Mouse (Mus musculus): ENCODE measurements around the gene Mpeg1.
A peak's percentile ranks its signal among the peaks of the same experiment; 100 is the strongest.

Mpeg1 gene

DNA sequence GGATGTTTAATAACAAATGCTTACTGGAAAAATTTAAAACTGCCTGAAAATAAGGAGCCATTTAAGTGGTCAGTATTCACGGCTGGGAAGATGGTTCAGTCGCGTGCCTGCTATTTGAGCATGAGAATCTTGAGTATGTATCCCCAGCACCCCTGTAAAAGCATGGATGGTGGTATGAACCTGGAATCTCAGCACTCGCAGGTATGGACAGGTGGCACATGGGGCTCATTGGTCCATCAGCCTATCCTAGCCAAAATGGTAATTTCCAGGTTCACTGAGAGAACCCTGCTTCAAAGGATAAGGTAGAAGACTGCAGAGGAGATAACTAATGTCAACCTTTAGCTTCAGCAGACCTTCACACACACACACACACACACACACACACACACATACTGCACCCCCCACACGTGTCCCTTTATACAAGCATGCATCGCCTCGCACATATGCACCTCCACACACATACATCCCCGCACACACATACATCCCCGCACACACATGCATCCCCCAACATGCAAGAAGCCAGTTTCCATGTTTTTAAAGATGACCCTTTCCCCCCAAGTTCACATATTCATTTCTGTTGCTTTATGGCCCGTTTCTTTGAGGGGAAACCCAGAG is 5.1 kb downstream of the Mpeg1 start:
- DNase-seq = no peak

DNA sequence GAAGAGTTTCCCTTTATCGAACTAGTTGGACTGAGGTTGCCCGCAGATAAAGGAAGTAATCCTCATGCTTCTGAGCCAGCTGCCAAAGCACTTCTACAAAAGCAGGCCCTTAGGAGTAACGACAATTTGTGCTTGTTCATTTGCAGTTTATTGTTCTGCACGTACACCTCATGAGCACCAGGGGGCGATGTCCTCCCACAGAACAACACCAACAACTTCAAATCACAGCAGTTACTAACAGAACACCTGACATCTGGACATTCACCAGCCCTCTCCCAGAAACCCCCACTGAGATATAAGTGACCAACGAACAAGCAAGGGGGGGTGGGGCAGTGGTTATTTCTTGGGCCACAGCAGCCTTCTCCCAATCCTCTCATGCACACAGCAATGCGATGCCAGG is 5.6 kb downstream of the Mpeg1 start:
- peak; percentile 86 for DNase-seq

DNA sequence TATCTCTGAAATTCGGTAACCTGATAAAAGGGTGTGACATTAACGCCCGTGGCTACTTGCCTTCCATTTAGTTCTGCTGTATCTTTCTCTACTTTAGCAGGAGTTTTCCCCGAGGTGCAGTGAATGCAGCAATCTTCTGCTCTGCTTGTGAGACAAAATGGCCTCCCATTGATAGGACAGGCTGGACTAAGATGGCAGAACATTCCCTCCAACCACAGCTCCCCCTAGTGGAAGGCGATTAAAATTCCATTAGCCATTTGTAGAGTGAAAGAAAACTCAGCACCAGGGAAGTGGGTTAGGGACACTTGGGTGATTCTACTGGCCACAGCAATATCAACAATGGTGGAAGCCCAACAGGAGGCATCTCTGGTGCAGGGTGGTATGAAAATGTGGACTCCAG is 6.9 kb downstream of the Mpeg1 start:
- DNase-seq = peak; percentile 87

DNA sequence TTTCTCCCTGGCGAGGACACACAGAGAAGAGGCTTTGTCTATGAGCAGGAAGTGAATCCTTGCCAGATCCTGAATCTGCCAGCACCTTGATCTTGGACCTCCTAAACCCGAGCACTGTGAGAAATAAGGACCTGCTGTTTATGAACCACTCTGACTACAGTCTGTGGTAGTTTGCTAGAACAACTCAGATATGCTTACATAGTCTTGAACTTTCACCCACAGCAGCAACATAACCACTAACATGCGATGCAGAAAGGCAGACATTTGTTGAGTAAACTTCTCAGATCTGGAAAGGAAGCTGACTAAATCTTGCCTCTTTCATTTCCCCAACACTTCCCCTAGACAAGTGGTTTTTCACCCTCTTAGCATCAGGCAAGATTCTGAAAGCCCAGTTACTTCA is 11.3 kb downstream of the Mpeg1 start:
- DNase-seq = no peak

DNA sequence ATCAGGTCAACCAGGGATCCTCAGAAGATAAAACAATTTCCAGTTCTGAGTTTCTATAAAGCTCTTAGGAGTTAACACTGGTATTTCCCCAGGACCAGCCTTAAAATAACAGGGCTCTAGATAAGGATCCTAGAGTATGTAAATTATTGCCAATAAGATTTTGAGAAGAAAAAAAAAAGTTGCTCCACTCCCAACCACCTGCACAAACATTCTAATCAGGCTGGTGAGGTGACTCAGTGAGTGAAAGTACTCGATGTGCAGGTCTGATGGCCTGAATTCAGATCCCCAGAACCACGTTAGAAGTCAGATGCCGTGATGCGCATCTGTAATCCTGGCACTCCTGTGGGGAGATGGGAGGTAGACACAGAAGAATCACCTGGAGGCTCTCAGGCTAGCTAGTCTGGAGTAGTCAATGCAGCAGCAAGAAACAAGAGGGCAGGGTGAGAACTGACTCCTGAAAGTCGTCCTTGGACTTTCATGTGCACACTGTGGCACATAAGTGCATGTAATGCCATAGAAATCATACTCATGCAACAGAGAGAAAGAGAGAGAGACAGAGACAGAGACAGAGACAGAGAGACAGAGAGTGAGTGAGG is 11.9 kb downstream of the Mpeg1 start:
- DNase-seq = no peak

DNA sequence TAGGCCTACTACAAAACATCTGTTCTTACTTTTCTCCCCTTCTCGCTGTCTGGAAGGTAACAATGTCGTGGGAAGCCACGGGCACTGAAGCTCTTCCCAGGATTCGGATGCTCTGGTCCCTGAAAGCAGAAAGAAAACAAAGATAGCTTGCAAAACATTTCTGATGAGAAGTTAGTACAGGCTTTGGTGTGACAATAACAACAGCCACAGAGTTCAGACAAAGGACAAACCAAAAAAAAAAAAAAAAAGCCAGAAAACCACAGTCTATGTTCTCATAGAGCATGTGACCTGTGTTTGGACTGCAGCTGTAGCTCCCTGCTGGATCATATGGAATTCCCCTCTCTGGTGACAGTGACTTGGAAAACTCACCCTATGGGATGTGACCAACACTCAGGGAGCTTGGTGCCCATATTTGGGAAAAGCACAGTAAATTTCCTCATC is 12.6 kb downstream of the Mpeg1 start:
- DNase-seq = no peak

DNA sequence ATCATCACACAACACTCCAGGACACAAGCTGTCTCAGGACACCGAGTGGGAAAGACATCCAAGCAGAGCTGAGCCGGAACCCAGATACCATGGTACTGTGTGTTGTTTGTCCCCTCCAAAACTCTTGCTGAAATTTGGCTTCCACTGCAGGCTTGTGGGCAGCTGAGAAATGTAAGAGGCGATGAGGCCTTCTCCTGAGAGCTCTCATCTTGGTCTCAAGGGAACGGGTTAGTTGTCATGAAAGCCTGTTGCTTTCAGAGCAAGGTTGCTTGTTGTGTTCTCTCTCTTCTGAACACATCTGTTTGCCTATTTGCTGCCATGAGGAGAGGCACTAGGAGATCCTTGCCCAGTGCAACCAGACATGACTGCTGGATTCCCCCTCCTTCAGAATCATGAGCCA is 13.4 kb downstream of the Mpeg1 start:
- no peak for DNase-seq

DNA sequence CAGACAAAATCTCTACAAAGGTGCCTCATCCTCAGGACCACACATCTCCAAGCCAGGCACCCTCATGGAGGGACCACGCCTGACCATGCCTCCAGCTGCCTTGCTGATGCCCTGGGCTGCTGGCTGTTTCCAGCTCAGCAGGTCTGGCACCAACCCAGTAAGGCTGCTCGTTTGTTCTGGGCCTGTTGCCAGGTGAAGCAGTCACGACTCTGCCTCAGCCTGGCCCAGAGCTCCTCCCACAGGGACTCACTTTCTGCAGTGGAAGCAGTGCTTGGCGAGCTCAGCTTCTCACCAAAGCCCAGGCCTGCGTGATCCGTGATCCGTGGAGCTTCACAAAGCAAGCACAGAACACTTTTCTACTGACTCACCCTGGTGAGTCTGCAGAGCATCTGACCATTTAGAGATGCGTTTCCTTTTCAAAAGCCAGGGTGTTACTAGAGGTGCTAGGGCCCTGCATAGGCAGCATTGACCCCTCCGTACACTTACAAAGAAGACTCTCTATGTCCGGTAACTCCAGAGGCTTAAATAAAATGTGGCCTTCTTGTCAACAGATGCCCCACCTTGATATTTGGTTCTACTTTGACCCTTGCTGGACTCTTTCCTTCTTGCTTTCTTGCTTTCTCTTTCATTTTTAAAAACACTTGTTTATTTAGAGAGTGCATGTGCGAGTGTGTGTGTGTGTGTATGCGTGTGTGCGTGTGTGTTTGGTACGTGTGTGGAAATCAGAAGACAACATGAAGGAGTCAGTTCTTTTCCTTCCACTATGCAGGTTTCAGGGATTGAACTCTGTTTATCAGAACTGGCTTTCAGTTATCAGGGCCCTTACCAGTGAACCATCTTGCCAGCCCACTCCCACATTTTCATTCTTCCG is 15.0 kb downstream of the Mpeg1 start:
- DNase-seq = peak; percentile 93

DNA sequence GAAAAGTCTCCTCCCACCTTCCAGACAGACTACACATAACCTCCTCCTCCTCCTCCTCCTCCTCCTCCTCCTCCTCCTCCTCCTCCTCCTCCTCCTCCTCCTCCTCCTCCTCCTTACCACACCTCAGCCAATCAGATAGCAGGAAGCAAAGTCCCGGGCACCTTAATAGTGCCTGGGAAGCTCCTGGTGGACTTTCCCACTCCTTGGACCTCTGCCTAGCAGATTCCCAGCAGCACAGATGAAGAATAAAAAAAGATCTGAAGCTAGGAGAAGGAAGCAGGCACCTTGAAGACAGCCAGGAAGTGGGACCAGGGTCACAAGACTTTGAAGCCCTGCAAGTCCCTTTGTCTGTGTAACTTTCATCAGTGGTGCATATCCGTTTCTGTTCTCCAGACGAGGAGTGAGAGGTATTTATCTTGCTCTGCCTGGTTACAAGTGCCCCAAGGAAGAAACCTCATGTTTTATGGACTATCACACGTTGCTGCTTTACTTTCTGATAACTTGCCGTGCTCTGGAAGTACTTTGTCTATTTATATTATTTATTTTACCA is 16.2 kb downstream of the Mpeg1 start:
- no peak for DNase-seq

DNA sequence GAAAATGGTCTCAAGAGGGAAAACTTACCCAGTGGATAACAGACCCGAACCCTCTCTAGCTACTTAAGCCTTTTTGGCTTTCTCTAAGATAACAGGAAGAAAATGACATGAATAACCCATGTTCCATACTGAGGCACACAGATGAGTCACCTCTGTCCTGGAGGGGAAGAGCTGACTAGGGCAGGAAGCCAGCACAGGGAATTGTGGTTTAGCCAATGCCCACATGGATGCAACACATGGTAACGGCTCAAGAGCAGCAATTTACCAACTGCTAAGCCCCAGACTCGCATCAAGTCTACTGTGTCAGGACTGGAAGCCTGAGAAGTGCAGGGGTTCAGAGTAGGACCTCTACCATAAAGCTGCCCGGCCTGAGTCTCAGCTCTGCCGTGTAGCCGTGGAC is 17.8 kb downstream of the Mpeg1 start:
- DNase-seq = no peak

DNA sequence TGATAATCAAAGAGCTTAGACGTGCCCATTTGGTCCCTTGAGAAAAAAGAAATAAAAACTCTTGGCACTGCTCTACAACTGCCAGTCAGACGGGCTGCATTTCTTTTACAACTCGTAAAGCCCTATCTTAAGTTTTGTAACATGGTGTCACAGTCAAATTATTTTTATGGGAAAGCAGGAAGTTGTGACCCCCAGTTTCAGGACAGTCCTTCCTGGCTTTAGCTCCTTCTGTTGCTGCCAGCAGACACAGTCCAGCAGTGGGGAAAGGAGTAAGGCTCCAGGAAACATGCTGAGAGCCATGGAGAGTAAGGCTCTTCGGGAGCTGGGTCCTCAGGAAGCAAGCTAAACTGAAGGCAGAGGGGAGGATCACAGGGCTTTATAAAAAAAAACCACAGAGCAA is 23.2 kb downstream of the Mpeg1 start:
- DNase-seq = no peak

DNA sequence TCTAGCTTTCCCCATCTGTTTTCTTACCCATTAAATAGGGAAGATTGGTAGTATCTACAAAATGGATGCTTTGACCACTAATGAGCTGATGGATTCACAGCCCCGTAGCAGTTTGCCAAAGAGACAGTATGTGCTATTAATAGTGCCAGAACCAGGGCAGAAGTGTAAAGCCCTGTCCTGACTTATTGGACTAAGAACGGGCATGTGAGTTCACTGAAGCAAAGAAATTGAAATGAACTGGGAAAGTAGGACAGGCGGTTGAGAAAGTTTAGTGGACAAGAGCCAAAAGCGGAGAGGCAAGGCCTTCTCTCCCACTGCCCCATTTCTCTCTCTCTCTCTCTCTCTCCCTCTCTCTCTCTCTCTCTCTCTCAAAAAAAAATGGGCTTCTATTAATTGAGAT is 23.6 kb downstream of the Mpeg1 start:
- DNase-seq = peak; percentile 95

DNA sequence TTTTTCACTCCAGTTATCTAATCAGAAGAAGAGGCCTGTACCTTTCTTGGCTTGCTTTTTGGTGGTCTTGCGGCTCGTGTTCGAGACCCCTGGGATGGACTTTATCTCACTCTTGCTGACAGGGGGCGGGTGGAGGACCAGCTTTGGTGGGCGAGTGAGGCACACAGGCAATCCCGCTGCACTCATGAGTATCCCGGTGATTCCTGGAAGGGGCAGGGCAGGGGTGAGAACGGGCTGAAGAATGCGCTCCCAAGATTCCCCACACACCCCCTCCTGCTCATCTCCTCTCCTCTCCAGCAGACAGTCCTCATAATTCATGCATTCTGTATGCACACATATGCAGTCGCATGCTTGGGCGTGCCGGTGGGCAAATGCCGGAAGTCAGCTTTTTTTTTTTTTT is 24.6 kb downstream of the Mpeg1 start:
- DNase-seq = no peak

DNA sequence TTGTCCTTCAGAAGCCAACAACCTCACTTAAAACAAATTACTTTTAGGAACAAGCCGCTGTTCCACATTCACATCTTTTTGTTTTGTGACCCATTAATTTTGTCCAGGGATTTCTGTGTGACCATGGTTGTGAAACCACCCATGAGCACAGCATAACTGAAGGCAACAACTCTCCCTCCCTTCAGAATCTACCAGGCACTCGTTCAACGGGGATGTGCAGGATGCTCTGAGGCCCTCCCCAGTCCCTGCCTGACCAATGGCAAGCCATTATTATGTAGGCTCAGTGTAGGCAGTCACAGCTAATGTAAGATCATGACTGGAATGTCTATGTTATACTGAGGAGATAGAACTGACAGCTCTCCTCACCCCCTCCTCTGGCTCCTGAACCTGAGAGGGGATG is 25.1 kb downstream of the Mpeg1 start:
- DNase-seq = no peak

DNA sequence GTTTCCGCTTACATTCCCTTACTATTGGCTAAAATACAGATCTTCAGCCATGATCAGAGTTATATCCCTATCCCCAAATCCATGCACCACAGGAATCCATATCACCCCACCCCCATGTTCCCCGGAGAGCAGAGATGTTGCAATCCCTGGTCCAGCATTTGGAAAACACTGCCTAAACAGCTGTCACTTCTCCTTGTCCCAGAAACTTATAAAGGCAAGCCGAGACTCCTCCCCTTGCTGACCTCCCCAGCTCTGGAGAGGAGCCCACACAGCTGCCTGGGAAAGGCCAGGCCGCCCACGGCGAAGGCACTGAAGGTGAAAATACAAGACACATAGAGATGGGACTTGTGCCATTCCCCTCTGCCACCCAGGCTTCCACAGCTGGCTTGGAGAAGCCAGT is 26.3 kb downstream of the Mpeg1 start:
- DNase-seq = peak; percentile 78

DNA sequence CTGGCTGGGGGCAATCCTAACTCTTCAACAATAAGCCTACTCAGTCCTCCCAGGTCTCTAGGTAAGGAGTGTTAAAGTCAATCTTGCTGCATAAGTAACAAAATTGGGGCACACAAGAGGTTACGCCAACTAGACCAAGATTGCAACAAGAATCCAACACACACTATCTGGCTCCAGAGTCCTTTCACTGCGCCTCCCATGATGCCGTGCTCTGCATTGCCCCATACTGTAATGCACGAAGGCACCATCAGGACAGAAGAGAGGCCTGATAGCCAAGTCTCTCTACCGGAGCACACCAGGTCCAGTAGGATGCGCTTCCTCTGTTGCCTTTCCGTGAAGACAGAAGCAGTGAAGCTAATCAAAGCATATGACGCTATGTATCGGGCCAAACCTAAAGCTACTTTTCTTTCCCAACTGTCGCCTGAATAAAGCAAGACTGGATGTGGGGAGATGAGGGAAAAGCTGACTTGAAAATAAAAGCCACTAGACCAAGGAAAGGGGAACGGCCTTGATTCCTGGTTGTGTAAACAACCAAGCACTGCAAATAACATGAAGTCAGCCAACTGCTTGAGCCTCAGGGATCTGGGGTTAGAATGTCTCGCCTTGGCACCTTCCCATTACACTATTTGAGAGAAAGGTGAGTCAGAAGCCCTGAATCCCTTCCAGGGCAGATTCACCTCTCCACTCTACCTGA is 27.1 kb downstream of the Mpeg1 start:
- DNase-seq = no peak

DNA sequence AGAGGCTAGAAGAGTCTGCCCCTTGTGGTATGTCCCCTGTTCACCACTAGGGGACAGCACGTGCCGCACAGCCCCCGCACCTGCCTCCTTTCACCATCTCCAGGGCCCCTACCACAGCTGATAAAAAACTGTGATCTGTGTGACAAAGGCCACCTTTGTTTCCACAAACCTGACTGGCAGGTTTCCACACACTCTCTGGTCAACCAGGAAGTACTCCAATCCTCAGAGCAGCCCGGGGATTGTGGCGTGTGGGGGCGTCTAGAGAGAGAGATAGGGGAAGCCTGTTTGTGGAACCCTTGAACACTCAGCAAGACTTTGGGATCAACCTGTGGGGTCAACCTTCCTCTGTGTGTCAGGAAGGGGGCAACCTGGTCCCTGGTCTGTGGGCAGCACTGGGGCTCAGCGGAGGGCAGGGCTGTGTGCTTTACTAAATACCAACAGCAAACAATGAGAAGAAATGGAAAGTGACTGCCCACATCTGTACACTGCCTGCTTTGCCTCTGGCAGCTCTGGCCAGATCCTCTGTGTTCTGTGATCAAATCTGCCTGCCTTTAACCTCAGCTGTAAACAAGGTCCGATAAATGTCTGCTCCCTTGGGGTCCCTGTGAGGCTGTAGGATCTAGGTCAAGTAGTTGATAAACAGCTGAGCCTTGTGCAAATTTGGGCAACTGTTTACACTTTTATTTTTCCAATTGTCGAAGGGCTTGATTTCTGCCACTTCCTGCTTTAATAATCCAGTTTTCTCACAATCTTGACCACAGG is 27.8 kb downstream of the Mpeg1 start:
- DNase-seq = peak; percentile 79

DNA sequence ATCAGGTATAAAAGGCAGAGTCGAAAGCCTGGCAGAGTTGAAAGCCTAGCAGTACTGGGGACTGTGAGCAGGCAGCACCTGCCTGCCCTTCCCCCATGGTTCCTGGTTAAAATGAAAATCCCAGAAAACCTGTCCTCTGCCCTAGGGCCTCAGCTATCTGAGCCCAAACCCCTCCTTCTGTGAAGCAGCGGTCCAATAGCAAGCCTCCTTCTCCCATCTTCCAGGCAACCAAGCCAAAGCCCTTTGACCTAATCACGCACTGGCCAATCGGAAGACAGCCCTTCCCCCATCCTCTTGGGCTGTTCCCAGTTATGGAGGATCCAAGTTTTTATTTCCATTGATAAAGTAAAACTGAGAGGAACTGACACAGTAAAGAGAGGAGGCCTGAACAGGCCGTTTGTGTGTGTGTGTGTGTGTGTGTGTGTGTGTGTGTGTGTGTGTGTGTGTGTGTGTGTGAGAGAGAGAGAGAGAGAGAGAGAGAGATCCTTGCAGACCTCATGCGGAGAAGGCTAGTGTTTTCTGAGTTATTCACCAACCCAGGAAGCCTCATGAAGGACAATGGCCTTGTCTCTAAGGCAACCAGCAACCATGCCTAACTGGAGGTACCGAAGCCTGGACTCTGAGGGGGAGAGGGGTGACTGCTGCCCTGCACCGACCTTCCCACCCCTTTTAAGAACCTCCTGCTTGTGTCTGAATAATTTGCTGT is 28.5 kb downstream of the Mpeg1 start:
- DNase-seq = peak; percentile 84

DNA sequence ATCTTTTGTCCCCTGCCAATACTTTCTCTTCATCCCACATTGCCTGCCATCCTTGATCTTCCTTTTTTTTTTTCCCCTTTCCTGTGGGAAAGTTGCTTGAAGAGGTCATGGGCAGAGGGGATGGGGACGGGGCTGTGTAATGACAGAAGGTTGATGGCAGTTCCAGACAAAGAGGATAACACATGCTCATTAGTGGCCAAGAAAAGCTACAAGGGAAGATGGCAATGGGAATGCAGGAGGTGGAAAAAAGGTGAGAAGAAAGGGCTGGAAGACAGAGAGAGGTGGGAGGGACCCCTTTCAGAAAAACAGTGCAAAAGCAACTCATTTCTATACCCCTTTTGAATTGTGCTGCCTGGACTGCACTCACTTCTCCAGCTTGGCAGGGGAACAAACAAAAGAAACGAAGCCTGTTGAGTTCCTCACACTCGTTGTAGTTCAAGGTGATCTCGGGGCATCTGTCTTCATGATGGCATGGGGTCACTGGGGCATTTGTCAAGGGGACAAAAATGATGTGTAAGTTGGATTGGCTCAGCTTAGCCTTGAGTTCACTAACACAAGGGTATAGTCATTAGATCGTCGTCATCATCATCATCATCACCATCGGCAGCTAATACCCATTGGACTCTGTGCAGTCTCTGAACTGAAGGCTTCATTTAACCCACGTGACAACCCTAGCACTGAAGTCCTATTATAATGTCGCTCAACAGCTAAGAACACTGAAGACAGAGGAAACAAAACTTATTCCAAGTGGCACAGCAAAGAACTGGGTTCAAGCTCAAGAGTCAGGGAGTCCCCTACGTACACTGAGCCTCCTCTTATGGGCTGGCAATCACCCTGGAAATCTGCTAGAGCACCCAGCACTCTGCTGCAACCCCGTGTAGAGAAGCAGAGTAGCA is 29.3 kb downstream of the Mpeg1 start:
- no peak for DNase-seq

DNA sequence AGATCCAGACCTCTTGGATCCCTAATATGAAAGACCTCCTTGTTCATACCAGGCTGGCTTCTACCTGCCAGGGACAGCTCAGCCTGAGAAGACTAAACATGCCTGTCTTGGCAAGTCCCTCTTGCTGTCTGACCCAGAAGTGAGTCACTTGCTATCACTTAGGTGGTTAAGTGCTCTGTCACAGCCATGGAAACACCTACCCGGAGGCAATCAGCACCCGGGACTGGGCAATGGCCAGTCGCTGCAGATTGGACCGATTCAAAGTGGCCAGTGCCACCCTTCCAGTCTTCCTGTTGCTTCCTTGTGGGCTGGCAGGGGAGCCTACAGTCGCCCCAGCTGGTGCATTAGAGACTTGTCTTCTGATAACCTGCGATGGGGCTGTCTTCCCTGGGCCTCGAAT is 31.1 kb downstream of the Mpeg1 start:
- no peak for DNase-seq

Measured in retina, postnatal 1 day (tissue).